Mouse (Mus musculus) neural tube, embryonic 13.5 days (tissue): ENCODE measurements around the gene Bub1. TPM values are rescaled to one million over a fixed set of nuclear protein-coding genes. Genes with fewer than 3 reads are reported as not detected.

ENCODE experiments used
- ATAC-seq: fragments of 200-750 bp; cut with Nextera tagmentation; 2 replicates; pipeline ENCODE4 v1.8.0; 2017; ENCODE audit warnings: low read depth, mild to moderate bottlenecking, moderate TSS enrichment, moderate library complexity
- H3K27ac ChIP-seq: fragments of 300-500 bp; sonication (generic); replicated peaks from 2 replicates; pipeline ENCODE4 v1.5.1; 2015; ENCODE audit warnings: moderate library complexity, mild to moderate bottlenecking, inconsistent platforms
- H3K27me3 ChIP-seq: fragments of 300-500 bp; sonication (generic); 2 replicates; pipeline ENCODE4 v1.6.1; 2015; ENCODE audit warnings: mild to moderate bottlenecking, inconsistent platforms
- H3K36me3 ChIP-seq: fragments of 300-500 bp; sonication (generic); 2 replicates; pipeline ENCODE4 v1.6.1; 2015; ENCODE audit warnings: mild to moderate bottlenecking, inconsistent platforms
- H3K4me1 ChIP-seq: fragments of 300-500 bp; sonication (generic); replicated peaks from 2 replicates; pipeline ENCODE4 v1.6.1; 2015; ENCODE audit warnings: inconsistent platforms
- H3K4me2 ChIP-seq: fragments of 300-500 bp; sonication (generic); 2 replicates; pipeline ENCODE4 v1.6.1; 2015; ENCODE audit warnings: inconsistent platforms, mild to moderate bottlenecking, moderate library complexity
- H3K4me3 ChIP-seq: fragments of 300-500 bp; sonication (generic); 2 replicates; pipeline ENCODE4 v1.5.1; 2015; ENCODE audit warnings: mild to moderate bottlenecking, inconsistent platforms
- H3K9ac ChIP-seq: fragments of 300-500 bp; sonication (generic); 2 replicates; pipeline ENCODE4 v1.6.1; 2015; ENCODE audit warnings: moderate library complexity, mild to moderate bottlenecking, inconsistent platforms
- H3K9me3 ChIP-seq: fragments of 300-500 bp; sonication (generic); 2 replicates; pipeline ENCODE4 v1.6.1; 2016; ENCODE audit warnings: inconsistent platforms
- WGBS: fragments of 180-500 bp; shearing (Covaris S2); methylation state at CpG from one replicate; pipeline ENCODE4 v1.1.7; 2015; 5-methylcytosine and 5-hydroxymethylcytosine counted together
- polyA plus RNA-seq: library from polyadenylated mRNA; unstranded; fragments of >200 nt; fragmentation: Nextera tagmentation; extraction: Ambion mirVana; gene quantifications from 2 replicates; pipeline ENCODE4 v1.2.1, GENCODE M21; 2015

Bub1 gene
- polyA plus RNA-seq, 1 experiment from 2014 or later, result 9.3 TPM

GRCm38 (mm10) chr2:127761587-127761986 lies 70.1 kb downstream of the Bub1 start:
- no peak for ATAC-seq
- 88% methylated on average over 5 of the region's 5 CpGs for WGBS
- no peaks in the 10 kb centered on the region for H3K9me3 ChIP-seq
- H3K36me3 ChIP-seq, result peaks cover 38% of the 10 kb centered on the region
- no peak overlapping the region for H3K4me3 ChIP-seq
- no peak overlapping the region for H3K4me2 ChIP-seq
- H3K9ac ChIP-seq, result no peak overlapping the region
- peaks cover 11% of the 10 kb centered on the region for H3K4me1 ChIP-seq
- H3K27me3 ChIP-seq, result no peaks in the 10 kb centered on the region
- no peak overlapping the region for H3K27ac ChIP-seq

GRCm38 (mm10) chr2:127760429-127761000 lies 71.2 kb downstream of the Bub1 start:
- Histone ChIP-seq H3K27ac (no peak overlapping the region), H3K36me3 (peaks cover 37% of the 10 kb centered on the region), H3K4me3 (no peak overlapping the region), H3K4me2 (no peak overlapping the region), H3K27me3 (no peaks in the 10 kb centered on the region), H3K9me3 (no peaks in the 10 kb centered on the region), H3K4me1 (peaks cover 11% of the 10 kb centered on the region), H3K9ac (no peak overlapping the region)
- ATAC-seq, result no peak
- WGBS, result 75% methylated on average over 10 of the region's 10 CpGs

- Histone ChIP-seq H3K27me3 (no peaks in the 10 kb centered on the region), H3K9me3 (no peaks in the 10 kb centered on the region), H3K9ac (no peak overlapping the region), H3K4me1 (peaks cover 11% of the 10 kb centered on the region), H3K27ac (no peak overlapping the region), H3K36me3 (peaks cover 40% of the 10 kb centered on the region), H3K4me3 (no peak overlapping the region), H3K4me2 (no peak overlapping the region)
- WGBS, result 92% methylated on average over 6 of the region's 6 CpGs
- ATAC-seq, result no peak
Observed at GRCm38 (mm10) chr2:127760014-127760413, 71.7 kb downstream of the Bub1 start.

- Histone ChIP-seq H3K4me1 (peaks cover 11% of the 10 kb centered on the region), H3K4me3 (no peak overlapping the region), H3K9me3 (no peaks in the 10 kb centered on the region), H3K4me2 (no peak overlapping the region), H3K9ac (no peak overlapping the region), H3K27ac (no peak overlapping the region), H3K36me3 (peaks cover 36% of the 10 kb centered on the region), H3K27me3 (no peaks in the 10 kb centered on the region)
- no peak for ATAC-seq
- WGBS, result 95% methylated on average over 5 of the region's 5 CpGs
Observed at GRCm38 (mm10) chr2:127759157-127759880, 72.3 kb downstream of the Bub1 start.

DNA sequence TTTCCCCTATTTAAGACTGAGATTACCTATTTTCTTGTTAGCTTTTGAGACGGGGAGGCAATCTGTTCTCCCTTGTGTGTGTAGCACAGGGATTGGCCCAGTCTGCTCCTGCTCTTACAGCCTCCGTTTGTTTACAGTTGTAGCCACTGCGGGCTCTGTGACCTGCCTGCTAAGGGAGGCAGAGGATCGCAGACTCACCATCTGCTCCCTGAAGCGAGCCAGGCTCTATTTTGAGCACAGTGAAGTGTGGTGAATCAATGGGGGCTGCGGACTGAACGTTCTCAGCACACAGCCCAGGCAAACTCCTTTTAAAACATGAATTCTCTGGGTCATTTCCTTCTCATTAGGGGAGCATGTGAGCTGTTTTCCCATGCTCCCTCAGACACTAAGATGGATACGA lies 74.5 kb downstream of the Bub1 start:
- no peaks in the 10 kb centered on the region for H3K9me3 ChIP-seq
- H3K27ac ChIP-seq, result peak overlapping the region; percentile 42; the same call in 1 of the 2 replicates
- 28% methylated on average over 8 of the region's 8 CpGs for WGBS
- H3K27me3 ChIP-seq, result no peaks in the 10 kb centered on the region
- peaks cover 11% of the 10 kb centered on the region for H3K4me1 ChIP-seq
- H3K9ac ChIP-seq, result no peak overlapping the region
- H3K36me3 ChIP-seq, result peaks cover 24% of the 10 kb centered on the region
- no peak overlapping the region for H3K4me3 ChIP-seq
- ATAC-seq, result peak; percentile 75
- no peak overlapping the region for H3K4me2 ChIP-seq

GRCm38 (mm10) chr2:127754113-127754512 lies 77.6 kb downstream of the Bub1 start:
- ATAC-seq, result no peak
- Histone ChIP-seq H3K27me3 (no peaks in the 10 kb centered on the region), H3K4me2 (no peak overlapping the region), H3K9me3 (no peaks in the 10 kb centered on the region), H3K36me3 (0 out of 2 replicates have a peak, but pooled peaks cover 6% of the 10 kb centered on the region), H3K4me3 (no peak overlapping the region), H3K9ac (no peak overlapping the region), H3K27ac (no peak overlapping the region), H3K4me1 (peaks cover 11% of the 10 kb centered on the region)
- WGBS, result 92% methylated on average over 4 of the region's 4 CpGs

DNA sequence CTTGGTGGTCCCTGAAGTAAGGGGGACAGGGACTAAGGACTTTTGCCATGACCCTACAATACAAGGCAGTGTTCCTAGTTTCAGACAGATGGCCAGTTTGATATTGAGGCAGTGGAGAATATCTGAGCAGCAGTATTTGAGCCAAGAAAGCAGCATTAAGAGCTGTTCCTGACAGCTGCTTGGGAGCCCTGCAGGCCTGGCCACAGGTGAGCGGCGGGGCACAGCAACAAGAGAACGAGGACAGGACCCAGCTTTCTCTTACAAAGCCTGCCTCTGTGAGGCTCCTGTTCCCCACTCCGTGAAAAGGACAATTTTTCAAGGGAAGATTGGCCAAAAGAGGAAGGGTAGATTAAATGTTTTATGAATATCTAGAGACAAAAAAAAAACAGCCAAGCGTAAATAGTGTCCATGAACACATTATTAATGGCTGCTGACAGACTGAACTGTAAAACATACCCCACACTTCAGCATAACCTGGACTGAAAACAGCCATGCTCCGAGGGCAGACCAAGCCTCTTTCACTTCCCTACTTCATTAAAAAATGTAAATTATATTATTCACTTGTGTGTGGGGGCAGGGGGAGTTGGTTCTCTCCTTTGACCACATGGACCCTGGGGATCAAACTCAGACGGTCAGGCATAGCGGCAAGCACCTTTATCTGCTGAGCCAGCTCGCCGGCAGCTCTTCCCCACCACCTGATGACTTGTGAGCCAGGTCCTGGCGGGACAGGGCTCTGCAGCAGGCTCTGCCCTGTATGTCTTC lies 79.6 kb downstream of the Bub1 start:
- Histone ChIP-seq H3K27ac (no peak overlapping the region), H3K9ac (no peak overlapping the region), H3K4me2 (no peak overlapping the region), H3K9me3 (no peaks in the 10 kb centered on the region), H3K4me1 (peaks cover 4% of the 10 kb centered on the region), H3K27me3 (no peaks in the 10 kb centered on the region), H3K4me3 (no peak overlapping the region), H3K36me3 (0 out of 2 replicates have a peak, but pooled peaks cover 6% of the 10 kb centered on the region)
- 74% methylated on average over 11 of the region's 11 CpGs for WGBS
- ATAC-seq, result no peak

Other genes with a start within 250 kb of the Bub1 start
- gene Zfp661, start 244.8 kb downstream of the Bub1 start, polyA plus RNA-seq, result 8.3 and 9.5 TPM in 2 replicates
- 126 and 131 TPM in 2 replicates for gene Mrps5, start 244.6 kb downstream of the Bub1 start, polyA plus RNA-seq
- 3.9 and 4.3 TPM in 2 replicates for gene Mal, start 175.2 kb downstream of the Bub1 start, polyA plus RNA-seq
- 1.3 and 1.5 TPM in 2 replicates for gene Mall, start 101.9 kb downstream of the Bub1 start, polyA plus RNA-seq
- gene Nphp1, start 43.0 kb downstream of the Bub1 start, polyA plus RNA-seq, result 14.5 and 15.0 TPM in 2 replicates
- 31.9 and 38.3 TPM in 2 replicates for gene Mtln, start 39.4 kb downstream of the Bub1 start, polyA plus RNA-seq
- 0.20 TPM in 1 of 2 replicates, not detected in the other for gene Acoxl, start 7.0 kb upstream of the Bub1 start, polyA plus RNA-seq